Mouse (Mus musculus) mouse trophoblast stem cell (cell line): ENCODE data around the gene Wbp1.
"Not testable (repeated sequence)": the region's sequence is repeated elsewhere in the genome, so short reads cannot be mapped to it uniquely, and the experiment has no call there.

Experiments used
- in situ Hi-C, 2 experiments: fragments of 300-500 bp; cut with MseI, MboI; formaldehyde crosslinking; loops; 2 replicates in 1 of 2; 3 replicates in 1 of 2; pipeline ENCODE4 v1.15.1; 2025

The Wbp1 gene

DNA sequence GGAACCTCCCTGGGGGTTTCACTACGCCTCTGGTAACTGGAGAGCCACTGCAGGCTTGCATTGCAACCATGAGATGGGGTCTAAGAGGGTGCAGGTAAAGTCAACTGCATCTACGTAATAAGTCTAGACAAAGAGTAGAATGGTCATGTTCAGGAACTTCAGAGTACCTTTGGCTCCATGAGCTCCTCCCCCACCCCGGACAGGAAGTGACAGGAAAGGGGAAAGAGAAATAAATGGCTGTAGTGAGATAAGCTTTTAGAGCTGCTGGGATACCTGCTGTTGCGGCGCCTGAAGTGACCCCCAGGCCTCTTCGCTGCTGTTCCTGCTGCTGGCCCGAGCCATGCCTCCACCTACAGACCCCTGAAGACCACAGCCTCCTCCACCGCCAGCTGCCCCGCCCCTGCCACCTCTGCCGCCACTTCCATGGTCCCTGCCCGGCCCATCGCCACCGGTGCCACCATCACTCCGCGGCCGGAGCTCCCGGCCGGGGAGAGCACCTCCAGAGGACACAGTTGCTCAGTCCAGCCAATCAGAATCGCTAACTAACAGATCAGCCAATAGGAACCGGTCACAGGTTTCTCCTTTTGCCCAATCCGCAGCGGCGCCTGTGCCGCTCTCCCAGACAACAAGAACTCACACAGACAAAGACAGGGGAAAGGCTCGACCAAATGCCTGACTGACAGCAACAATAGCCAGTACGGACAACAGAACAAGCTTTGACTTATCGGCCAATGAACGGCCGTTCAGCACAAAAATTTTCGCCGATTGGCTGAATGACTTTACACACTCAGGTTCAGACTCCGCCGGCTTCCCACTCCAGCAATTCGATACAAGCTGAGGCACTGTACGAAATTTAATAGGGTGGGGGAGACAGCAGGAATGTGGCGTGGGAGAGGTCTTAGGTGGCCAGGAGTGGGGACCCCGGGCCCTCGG lies at the start of gene Wbp1:
TSS of gene Wbp1 (minus strand) at position 630 of the 933 bp plus-strand sequence.
- in situ Hi-C loops: no loop called here

DNA sequence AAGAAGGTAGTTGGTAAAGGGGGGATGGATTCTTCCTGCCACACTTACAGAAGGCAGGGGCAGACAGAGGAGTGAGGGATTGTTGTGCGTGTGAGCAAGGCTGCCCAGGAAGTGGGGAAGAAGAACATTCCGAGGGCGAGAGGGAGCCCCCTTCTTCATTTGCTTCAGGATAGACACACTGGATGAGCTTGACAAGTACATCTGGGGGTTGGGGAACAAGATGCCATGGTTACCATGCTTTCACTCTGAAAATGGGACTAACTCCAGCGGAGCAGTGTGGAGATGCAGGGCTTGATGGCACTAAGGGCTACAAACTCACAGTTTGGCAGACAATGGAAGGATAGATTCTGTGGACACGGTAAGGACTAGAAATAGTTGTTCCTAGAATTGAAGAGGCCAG lies 49.7 kb upstream of the Wbp1 start:
- in situ Hi-C loops: no loop called here

DNA sequence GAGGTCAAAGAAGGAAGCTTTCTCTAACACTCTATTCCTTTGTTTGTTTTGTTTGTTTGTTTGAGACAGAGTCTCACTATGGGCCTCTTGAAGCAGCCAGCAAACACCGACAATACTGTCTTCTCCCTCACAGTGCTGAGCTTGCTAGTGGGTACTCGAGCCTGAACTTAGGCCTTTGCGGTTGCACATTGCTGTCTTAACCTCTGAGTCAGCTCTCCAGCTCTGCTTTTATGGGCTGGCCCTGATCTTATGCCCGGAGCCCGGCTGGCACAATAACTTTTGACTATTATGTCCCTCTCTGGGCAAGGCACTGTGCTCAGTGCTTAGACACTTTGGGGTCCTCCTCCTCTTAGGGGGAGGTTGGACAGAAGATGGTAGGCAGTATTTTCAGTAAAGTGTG lies 48.5 kb upstream of the Wbp1 start:
- in situ Hi-C loops: loop anchor here (5.0 to 10.0 kb wide), 2 partner anchors 97 to 175 kb away; no protein-coding TSS in a partner anchor

DNA sequence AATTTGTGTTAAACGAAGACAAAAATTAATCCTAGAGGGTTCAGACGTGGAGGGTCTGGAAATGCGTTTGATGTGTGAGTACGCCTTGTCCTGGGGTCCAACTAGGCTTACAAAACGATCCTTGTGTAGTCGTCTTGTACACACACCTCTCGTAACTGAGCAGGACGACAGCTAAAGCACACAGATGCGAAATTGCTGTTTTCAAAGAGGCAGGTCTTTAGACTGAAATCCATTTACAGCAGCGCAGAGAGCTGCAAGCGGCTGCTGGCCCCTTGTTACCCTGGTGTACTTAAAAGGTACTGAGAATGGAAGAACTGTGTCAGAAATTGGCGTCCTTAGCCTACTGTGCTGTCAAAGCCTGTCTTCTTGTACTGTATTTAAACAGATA lies 44.9 kb upstream of the Wbp1 start:
- in situ Hi-C loops: loop anchor here (5.0 to 10.0 kb wide), 2 partner anchors 101 to 171 kb away; no protein-coding TSS in a partner anchor

GRCm38 (mm10) chr6:83165607-83166242 lies 44.4 kb upstream of the Wbp1 start, which contains the start of gene Dctn1:
TSS of gene Dctn1 (plus strand) at chr6:83165920.
- in situ Hi-C loops: loop anchor here (5.0 to 10.0 kb wide), 2 partner anchors 102 to 171 kb away; no protein-coding TSS in a partner anchor

GRCm38 (mm10) chr6:83165026-83165606 lies 43.8 kb upstream of the Wbp1 start:
- in situ Hi-C loops: loop anchor here (5.0 to 10.0 kb wide), 2 partner anchors 102 to 170 kb away; no protein-coding TSS in a partner anchor

GRCm38 (mm10) chr6:83162701-83163100 lies 41.3 kb upstream of the Wbp1 start:
- in situ Hi-C loops: loop anchor here in 1 of 2 experiments (10.0 kb wide), 1 partner anchor 168 kb away; no protein-coding TSS in a partner anchor

GRCm38 (mm10) chr6:83161921-83162641 lies 40.7 kb upstream of the Wbp1 start:
- in situ Hi-C loops: loop anchor here in 1 of 2 experiments (10.0 kb wide), 1 partner anchor 167 kb away; no protein-coding TSS in a partner anchor

DNA sequence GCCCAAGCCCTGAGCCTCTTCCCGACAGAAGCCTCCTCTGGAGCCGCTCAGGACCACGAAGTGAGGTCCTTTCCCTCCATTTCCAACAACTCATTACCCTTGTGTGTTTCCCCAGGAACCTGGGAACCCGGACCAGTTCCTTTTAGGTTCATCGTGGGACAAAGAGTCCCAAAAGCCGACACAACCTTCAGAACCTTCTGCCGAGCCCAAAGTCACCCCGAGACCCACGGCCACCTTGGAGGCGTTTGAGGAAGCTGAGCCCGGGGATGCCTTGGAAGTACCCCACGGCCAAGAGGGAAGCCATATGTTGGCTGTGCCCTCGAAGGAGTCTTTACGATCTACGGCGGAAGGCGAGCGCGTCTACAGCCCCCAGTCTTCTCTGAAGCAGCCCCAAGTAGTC lies 40.1 kb upstream of the Wbp1 start:
- in situ Hi-C loops: loop anchor here in 1 of 2 experiments (10.0 kb wide), 1 partner anchor 167 kb away; no protein-coding TSS in a partner anchor

DNA sequence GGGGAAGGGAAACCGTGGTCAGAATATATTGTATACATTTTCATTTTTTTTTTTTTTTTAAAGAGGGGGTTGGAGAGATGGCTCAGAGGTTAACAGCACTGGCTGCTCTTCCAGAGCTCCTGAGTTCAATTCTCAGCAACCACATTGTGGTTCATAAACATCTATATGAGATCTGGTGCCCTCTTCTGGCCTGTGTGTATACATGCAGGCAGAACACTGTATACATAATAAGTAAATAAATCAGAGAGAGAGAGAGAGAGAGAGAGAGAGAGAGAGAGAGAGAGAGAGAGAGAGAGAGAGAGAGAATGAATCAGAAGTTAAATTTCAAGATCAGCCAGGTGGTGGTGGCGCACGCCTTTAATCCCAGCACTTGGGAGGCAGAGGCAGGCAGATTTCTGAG lies 38.1 kb upstream of the Wbp1 start:
- in situ Hi-C loops: not testable (repeated sequence)

GRCm38 (mm10) chr6:83156259-83156684 lies 34.9 kb upstream of the Wbp1 start, which contains the start of the genes Wdr54 and 1700003E16Rik:
TSS of gene Wdr54 (minus strand) at chr6:83156397.
TSS of gene 1700003E16Rik (plus strand) at chr6:83156404.
- in situ Hi-C loops: no loop called here

DNA sequence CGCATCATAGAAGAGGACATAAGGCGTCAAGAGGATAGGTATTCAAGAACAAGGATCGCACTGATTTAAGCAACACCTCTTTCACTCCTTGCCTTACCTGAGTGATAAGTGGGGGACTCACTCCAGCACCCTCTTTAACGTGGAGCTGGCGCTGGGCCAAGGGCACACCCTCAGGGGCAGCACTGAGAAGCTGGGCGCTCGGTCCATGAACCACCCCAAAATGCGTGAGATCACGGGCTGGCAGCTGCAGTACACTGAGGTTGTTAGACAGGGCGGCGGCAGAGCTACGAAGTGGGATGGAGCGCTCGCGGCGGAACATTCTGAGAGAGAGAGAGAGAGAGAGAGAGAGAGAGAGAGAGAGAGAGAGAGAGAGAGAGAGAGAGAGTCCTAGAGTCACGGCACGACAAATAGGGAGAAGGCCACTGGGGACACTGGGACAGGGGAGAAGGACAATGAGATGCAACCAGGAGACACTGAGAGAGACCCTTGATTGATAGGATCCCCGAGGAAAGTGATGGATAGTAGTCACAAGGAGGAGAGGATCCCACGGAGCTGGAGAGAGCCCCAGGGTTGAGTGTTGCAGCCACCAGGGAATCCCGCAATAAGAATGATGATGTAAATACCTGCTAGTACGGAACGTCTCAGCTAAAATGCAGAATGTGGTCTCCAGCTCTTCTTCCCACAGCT lies 34.3 kb upstream of the Wbp1 start:
- in situ Hi-C loops: no loop called here

DNA sequence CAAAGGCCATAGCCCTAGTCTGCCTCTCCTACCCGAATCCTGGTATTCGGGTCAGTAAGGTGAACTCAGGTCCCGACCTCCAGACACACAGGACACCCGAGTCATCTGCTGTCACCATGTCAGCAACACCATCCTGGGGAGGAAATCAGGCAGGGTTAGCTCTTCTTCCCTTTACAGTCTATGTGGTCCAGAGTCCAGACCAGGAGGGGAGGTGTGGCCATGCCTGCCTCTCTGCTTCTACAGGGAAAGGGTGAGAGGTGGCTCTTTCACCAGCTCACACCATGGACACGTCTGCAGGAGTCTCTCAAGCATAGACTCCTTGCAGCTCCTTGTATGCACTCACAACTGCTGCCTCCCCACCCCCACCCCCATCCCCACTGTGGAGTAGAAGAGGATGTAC lies 32.1 kb upstream of the Wbp1 start:
- in situ Hi-C loops: no loop called here

DNA sequence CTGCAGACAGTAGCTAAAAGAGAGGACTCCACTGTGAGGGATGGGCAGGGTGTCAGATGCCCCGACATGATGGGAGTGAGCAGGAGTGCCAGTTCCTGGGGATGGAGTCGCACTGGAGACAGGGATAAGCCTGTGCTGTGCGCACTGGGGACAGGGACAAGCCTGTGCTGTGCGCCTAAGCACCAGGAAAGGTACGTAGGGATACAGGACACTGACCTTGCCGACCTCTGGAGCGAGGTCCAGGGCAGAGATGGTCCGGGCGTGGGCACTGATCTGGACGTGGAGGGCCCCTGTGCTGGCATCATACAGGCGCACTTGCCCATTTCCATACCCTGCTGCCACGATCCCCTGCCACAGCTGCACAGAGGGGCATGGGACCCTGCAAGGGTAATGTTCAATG lies 31.7 kb upstream of the Wbp1 start:
- in situ Hi-C loops: no loop called here

GRCm38 (mm10) chr6:83151721-83152120 lies 30.4 kb upstream of the Wbp1 start:
- in situ Hi-C loops: no loop called here

DNA sequence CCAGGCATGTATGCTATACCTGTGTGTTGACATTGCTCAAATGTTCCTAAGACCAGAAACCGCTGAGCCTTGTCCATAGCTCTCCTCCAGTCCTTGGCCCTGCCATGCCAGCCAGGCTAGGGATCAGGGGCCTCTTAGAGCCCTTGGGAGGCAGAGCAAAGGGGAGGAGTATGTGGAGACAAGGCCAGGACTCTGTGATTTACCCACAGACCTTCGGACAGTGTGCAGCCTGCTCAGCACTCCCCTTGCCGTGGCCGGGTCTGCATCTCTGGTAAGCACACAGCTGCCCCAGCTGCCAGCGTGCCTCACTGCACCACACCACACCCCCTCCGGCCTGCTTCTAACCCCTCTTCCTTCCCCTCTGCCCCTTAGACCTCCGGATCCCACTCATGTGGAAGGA lies 25.9 kb upstream of the Wbp1 start:
- in situ Hi-C loops: no loop called here

DNA sequence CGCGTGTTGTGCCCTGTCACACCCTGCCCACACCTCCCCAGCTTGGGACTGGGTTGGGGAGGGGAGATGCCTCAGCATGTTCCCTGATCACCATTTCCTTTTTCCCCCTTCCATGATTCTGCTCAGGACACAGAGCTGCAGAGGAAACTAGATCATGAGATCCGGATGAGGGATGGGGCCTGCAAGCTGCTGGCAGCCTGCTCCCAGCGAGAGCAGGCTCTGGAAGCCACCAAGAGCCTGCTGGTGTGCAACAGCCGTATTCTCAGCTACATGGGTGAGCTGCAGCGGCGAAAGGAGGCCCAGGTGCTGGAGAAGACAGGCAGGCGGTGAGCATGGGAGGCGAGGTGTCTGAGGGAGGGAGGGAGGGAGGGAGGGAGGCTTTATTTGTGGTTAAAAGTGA lies 24.4 kb upstream of the Wbp1 start:
- in situ Hi-C loops: no loop called here

- in situ Hi-C loops: no loop called here
Measured at GRCm38 (mm10) chr6:83145209-83145608, 23.9 kb upstream of the Wbp1 start.

DNA sequence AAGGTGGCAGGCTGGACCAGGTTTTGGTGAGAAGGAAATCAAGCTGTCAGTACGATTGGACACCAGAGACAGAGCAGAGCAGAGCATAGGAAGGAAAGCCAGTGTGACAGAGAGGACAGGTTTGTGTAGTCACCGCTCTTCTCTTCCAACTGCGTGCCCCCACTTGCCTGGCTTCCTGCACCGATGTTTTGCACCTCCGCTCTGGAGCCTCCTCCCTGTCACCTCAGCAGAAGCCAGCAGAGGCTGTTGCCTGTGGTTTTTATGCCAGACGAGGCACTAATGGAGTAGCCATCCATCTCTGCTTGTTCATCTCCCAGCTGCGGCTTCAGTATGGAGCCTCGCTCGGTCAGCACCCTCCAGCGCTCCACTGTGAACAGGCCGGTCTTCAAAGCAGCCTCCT lies 21.5 kb upstream of the Wbp1 start:
- in situ Hi-C loops: no loop called here

DNA sequence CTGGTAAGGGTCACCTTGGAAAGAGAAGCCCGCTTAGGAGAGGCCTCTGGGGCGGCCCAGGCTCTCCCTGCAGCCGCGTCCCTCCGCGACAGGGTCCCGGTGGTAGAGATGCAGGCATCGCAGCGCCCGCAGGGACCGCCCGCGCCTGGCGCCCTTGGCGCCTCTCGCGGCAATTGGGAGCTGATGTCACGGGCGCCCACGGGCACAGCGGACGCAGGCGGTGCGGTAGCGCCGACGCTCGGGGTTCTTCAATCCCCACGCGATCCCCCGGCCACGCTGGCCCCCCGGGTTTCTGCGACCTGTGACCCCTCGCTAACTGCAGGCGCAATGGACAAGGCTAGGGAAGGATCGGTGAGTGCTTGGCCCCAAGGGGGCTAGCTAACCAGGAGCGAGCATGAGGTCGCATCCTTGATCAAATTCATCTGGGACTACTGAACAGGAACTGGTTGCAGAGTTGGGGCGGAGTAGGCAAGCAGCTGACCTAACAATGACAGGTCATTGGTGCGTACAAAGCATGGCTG lies 20.9 kb upstream of the Wbp1 start:
- in situ Hi-C loops: no loop called here
